Mouse (Mus musculus) layer of hippocampus, adult 6 months (tissue): Measurements from ENCODE around the gene Csrp3. TPM values are rescaled to one million over a fixed set of nuclear protein-coding genes. Genes with fewer than 3 reads are reported as not detected.

Source experiments
- long read RNA-seq, 2 experiments: library from polyadenylated mRNA; unstranded; transcript quantifications; one replicate each; pipeline ENCODE4 v2.0.0; 2019 to 2020
- polyA plus RNA-seq: library from polyadenylated mRNA; unstranded; fragments of <200 nt; fragmentation: Nextera tagmentation; gene quantifications from 2 replicates; pipeline ENCODE4 v1.2.3, GENCODE M21; 2021

Gene Csrp3
- not detected in 2 replicates for polyA plus RNA-seq
- long read RNA-seq, experiment 1 = 0 reads
- long read RNA-seq, experiment 2 = 0 reads

GRCm38 (mm10) chr7:48847820-48848650, at the start of gene Csrp3:
Csrp3 (minus strand) TSS chr7:48848033.

GRCm38 (mm10) chr7:48881486-48881885, 33.7 kb upstream of the Csrp3 start, which contains the start of gene E2f8:
E2f8 (minus strand) TSS chr7:48881596.

GRCm38 (mm10) chr7:48788851-48789572, 58.8 kb downstream of the Csrp3 start, which contains the start of gene Zdhhc13:
Zdhhc13 (plus strand) TSS chr7:48789003.

Other genes starting within 250 kb of the Csrp3 start
- gene Mrgprb3, start 204.2 kb downstream of the Csrp3 start, polyA plus RNA-seq = not detected in 2 replicates
- 16.7 and 20.4 TPM in 2 replicates for gene Zdhhc13, start 59.0 kb downstream of the Csrp3 start, polyA plus RNA-seq
- gene E2f8, start 33.6 kb upstream of the Csrp3 start, polyA plus RNA-seq = 0.11 and 0.14 TPM in 2 replicates
- 9.0 and 9.8 TPM in 2 replicates for gene Nav2, start 60.7 kb upstream of the Csrp3 start, polyA plus RNA-seq